Mouse (Mus musculus): Measurements from ENCODE around the gene Hspb1. TPM values are rescaled to one million over a fixed set of nuclear protein-coding genes. Genes with fewer than 3 reads are reported as not detected.

Gene Hspb1
- polyA plus RNA-seq, 1 experiment from 2014 or later = 36.9 TPM

GRCm38 (mm10) chr5:135873753-135874152, 14.0 kb upstream of the Hspb1 start:
- no peak overlapping the region for H3K4me2 ChIP-seq (replicated peaks; ENCODE audit: low read depth, low read length)
- no peak overlapping the region for H3K27ac ChIP-seq (ENCODE audit: low read depth, low read length)
- ATAC-seq (ENCODE audit: low FRiP score, low TSS enrichment) = no peak

GRCm38 (mm10) chr5:135877180-135877579, 10.5 kb upstream of the Hspb1 start:
- 20% methylated on average over 8 of the region's 8 CpGs for WGBS

More at GRCm38 (mm10) chr5:135873753-135874152, 14.0 kb upstream of the Hspb1 start:
- H3K27me3 ChIP-seq (ENCODE audit: control insufficient read depth, insufficient read depth, low read length) = peaks cover 25% of the 10 kb centered on the region
- WGBS = 66% methylated on average over 9 of the region's 9 CpGs
- H3K9ac ChIP-seq (ENCODE audit: low read depth, low read length) = no peak overlapping the region
- H3K4me3 ChIP-seq (ENCODE audit: low read length) = no peak overlapping the region
- H3K9me3 ChIP-seq (ENCODE audit: control insufficient read depth, low read length) = no peaks in the 10 kb centered on the region
- peaks cover 4% of the 10 kb centered on the region; the same call in 1 of the 2 replicates for H3K4me1 ChIP-seq (ENCODE audit: control insufficient read depth, insufficient read depth, low read length)
- H3K36me3 ChIP-seq (ENCODE audit: control insufficient read depth, insufficient read depth, low read length) = no peaks in the 10 kb centered on the region

GRCm38 (mm10) chr5:135877831-135878231, 9.9 kb upstream of the Hspb1 start:
- no peak overlapping the region for H3K27ac ChIP-seq (ENCODE audit: low read depth, low read length)
- WGBS = 1% methylated on average over 16 of the region's 16 CpGs
- H3K36me3 ChIP-seq (ENCODE audit: control insufficient read depth, insufficient read depth, low read length) = no peaks in the 10 kb centered on the region
- no peak overlapping the region for H3K9ac ChIP-seq (ENCODE audit: low read depth, low read length)
- ATAC-seq (ENCODE audit: low FRiP score, low TSS enrichment) = peak; percentile 9; the same call in 1 of the 2 replicates
- H3K4me1 ChIP-seq (ENCODE audit: control insufficient read depth, insufficient read depth, low read length) = peaks cover 9% of the 10 kb centered on the region; the same call in 1 of the 2 replicates
- peaks cover 3% of the 10 kb centered on the region for H3K27me3 ChIP-seq (ENCODE audit: control insufficient read depth, insufficient read depth, low read length)
- H3K9me3 ChIP-seq (ENCODE audit: control insufficient read depth, low read length) = no peaks in the 10 kb centered on the region
- H3K4me3 ChIP-seq (ENCODE audit: low read length) = peak overlapping the region; percentile 40
- peak overlapping the region; percentile 49 for H3K4me2 ChIP-seq (replicated peaks; ENCODE audit: low read depth, low read length)

More at GRCm38 (mm10) chr5:135877180-135877579, 10.5 kb upstream of the Hspb1 start:
- Histone ChIP-seq H3K4me2 (replicated peaks; ENCODE audit: low read depth, low read length) (peak overlapping the region; percentile 49), H3K9me3 (ENCODE audit: control insufficient read depth, low read length) (no peaks in the 10 kb centered on the region), H3K27me3 (ENCODE audit: control insufficient read depth, insufficient read depth, low read length) (peaks cover 3% of the 10 kb centered on the region), H3K36me3 (ENCODE audit: control insufficient read depth, insufficient read depth, low read length) (no peaks in the 10 kb centered on the region), H3K4me1 (ENCODE audit: control insufficient read depth, insufficient read depth, low read length) (peaks cover 9% of the 10 kb centered on the region; the same call in 1 of the 2 replicates), H3K4me3 (ENCODE audit: low read length) (peak overlapping the region; percentile 40), H3K9ac (ENCODE audit: low read depth, low read length) (no peak overlapping the region), H3K27ac (ENCODE audit: low read depth, low read length) (no peak overlapping the region)
- no peak for ATAC-seq (ENCODE audit: low FRiP score, low TSS enrichment)

GRCm38 (mm10) chr5:135879449-135880158, 8.1 kb upstream of the Hspb1 start:
- Histone ChIP-seq H3K4me2 (replicated peaks; ENCODE audit: low read depth, low read length) (no peak overlapping the region), H3K27me3 (ENCODE audit: control insufficient read depth, insufficient read depth, low read length) (no peaks in the 10 kb centered on the region), H3K9ac (ENCODE audit: low read depth, low read length) (no peak overlapping the region), H3K9me3 (ENCODE audit: control insufficient read depth, low read length) (no peaks in the 10 kb centered on the region), H3K4me3 (ENCODE audit: low read length) (no peak overlapping the region), H3K4me1 (ENCODE audit: control insufficient read depth, insufficient read depth, low read length) (peaks cover 9% of the 10 kb centered on the region; the same call in 1 of the 2 replicates), H3K27ac (ENCODE audit: low read depth, low read length) (no peak overlapping the region), H3K36me3 (ENCODE audit: control insufficient read depth, insufficient read depth, low read length) (no peaks in the 10 kb centered on the region)
- ATAC-seq (ENCODE audit: low FRiP score, low TSS enrichment) = no peak
- WGBS = 45% methylated on average over 13 of the region's 13 CpGs

GRCm38 (mm10) chr5:135884641-135885040, 3.1 kb upstream of the Hspb1 start:
- Histone ChIP-seq H3K4me1 (ENCODE audit: control insufficient read depth, insufficient read depth, low read length) (peaks cover 16% of the 10 kb centered on the region; the same call in 1 of the 2 replicates), H3K27ac (ENCODE audit: low read depth, low read length) (no peak overlapping the region), H3K9ac (ENCODE audit: low read depth, low read length) (no peak overlapping the region), H3K36me3 (ENCODE audit: control insufficient read depth, insufficient read depth, low read length) (no peaks in the 10 kb centered on the region), H3K9me3 (ENCODE audit: control insufficient read depth, low read length) (no peaks in the 10 kb centered on the region), H3K27me3 (ENCODE audit: control insufficient read depth, insufficient read depth, low read length) (no peaks in the 10 kb centered on the region; the same call in 1 of the 2 replicates), H3K4me3 (ENCODE audit: low read length) (no peak overlapping the region), H3K4me2 (replicated peaks; ENCODE audit: low read depth, low read length) (no peak overlapping the region)
- no peak for ATAC-seq (ENCODE audit: low FRiP score, low TSS enrichment)
- 70% methylated on average over 6 of the region's 6 CpGs for WGBS

- H3K4me2 ChIP-seq (replicated peaks; ENCODE audit: low read depth, low read length) = peak overlapping the region; percentile 42
- WGBS = 6% methylated on average over 30 of the region's 30 CpGs
- peak overlapping the region; percentile 35 for H3K4me3 ChIP-seq (ENCODE audit: low read length)
- H3K27me3 ChIP-seq (ENCODE audit: control insufficient read depth, insufficient read depth, low read length) = peaks cover 5% of the 10 kb centered on the region; the same call in 1 of the 2 replicates
- peak; percentile 16; the same call in 1 of the 2 replicates for ATAC-seq (ENCODE audit: low FRiP score, low TSS enrichment)
- peaks cover 12% of the 10 kb centered on the region; the same call in 1 of the 2 replicates for H3K4me1 ChIP-seq (ENCODE audit: control insufficient read depth, insufficient read depth, low read length)
- H3K9me3 ChIP-seq (ENCODE audit: control insufficient read depth, low read length) = no peaks in the 10 kb centered on the region
- H3K27ac ChIP-seq (ENCODE audit: low read depth, low read length) = no peak overlapping the region
- H3K36me3 ChIP-seq (ENCODE audit: control insufficient read depth, insufficient read depth, low read length) = no peaks in the 10 kb centered on the region
- H3K9ac ChIP-seq (ENCODE audit: low read depth, low read length) = peak overlapping the region; percentile 40; the same call in 1 of the 2 replicates
These were observed 891 bp downstream of the Hspb1 start for GRCm38 (mm10) chr5:135888405-135889215.

- no peak for ATAC-seq (ENCODE audit: low FRiP score, low TSS enrichment)
- no peak overlapping the region for H3K4me2 ChIP-seq (replicated peaks; ENCODE audit: low read depth, low read length)
- peaks cover 5% of the 10 kb centered on the region; the same call in 1 of the 2 replicates for H3K27me3 ChIP-seq (ENCODE audit: control insufficient read depth, insufficient read depth, low read length)
- peaks cover 12% of the 10 kb centered on the region; the same call in 1 of the 2 replicates for H3K4me1 ChIP-seq (ENCODE audit: control insufficient read depth, insufficient read depth, low read length)
- 31% methylated on average over 4 of the region's 4 CpGs for WGBS
- no peaks in the 10 kb centered on the region for H3K36me3 ChIP-seq (ENCODE audit: control insufficient read depth, insufficient read depth, low read length)
- H3K27ac ChIP-seq (ENCODE audit: low read depth, low read length) = no peak overlapping the region
- H3K4me3 ChIP-seq (ENCODE audit: low read length) = no peak overlapping the region
- H3K9me3 ChIP-seq (ENCODE audit: control insufficient read depth, low read length) = no peaks in the 10 kb centered on the region
- no peak overlapping the region for H3K9ac ChIP-seq (ENCODE audit: low read depth, low read length)
These were observed 2.6 kb downstream of the Hspb1 start for GRCm38 (mm10) chr5:135890323-135890722.

GRCm38 (mm10) chr5:135890920-135891319, 3.2 kb downstream of the Hspb1 start:
- no peaks in the 10 kb centered on the region for H3K9me3 ChIP-seq (ENCODE audit: control insufficient read depth, low read length)
- ATAC-seq (ENCODE audit: low FRiP score, low TSS enrichment) = no peak

More at GRCm38 (mm10) chr5:135890920-135891319, 3.2 kb downstream of the Hspb1 start:
- no peak overlapping the region for H3K9ac ChIP-seq (ENCODE audit: low read depth, low read length)
- H3K27me3 ChIP-seq (ENCODE audit: control insufficient read depth, insufficient read depth, low read length) = peaks cover 5% of the 10 kb centered on the region; the same call in 1 of the 2 replicates
- H3K36me3 ChIP-seq (ENCODE audit: control insufficient read depth, insufficient read depth, low read length) = no peaks in the 10 kb centered on the region
- 69% methylated on average over 3 of the region's 3 CpGs for WGBS
- H3K4me2 ChIP-seq (replicated peaks; ENCODE audit: low read depth, low read length) = no peak overlapping the region
- no peak overlapping the region for H3K4me3 ChIP-seq (ENCODE audit: low read length)
- no peak overlapping the region for H3K27ac ChIP-seq (ENCODE audit: low read depth, low read length)
- H3K4me1 ChIP-seq (ENCODE audit: control insufficient read depth, insufficient read depth, low read length) = peaks cover 12% of the 10 kb centered on the region; the same call in 1 of the 2 replicates
